Mouse (Mus musculus): ENCODE measurements at regions not wholly inside any gene's neighbourhood (a gene's known extent, or its start where the extent isn't known, plus 50 kb on each side); places are given as distances from the start of the nearest gene placed in this dataset.

DNA sequence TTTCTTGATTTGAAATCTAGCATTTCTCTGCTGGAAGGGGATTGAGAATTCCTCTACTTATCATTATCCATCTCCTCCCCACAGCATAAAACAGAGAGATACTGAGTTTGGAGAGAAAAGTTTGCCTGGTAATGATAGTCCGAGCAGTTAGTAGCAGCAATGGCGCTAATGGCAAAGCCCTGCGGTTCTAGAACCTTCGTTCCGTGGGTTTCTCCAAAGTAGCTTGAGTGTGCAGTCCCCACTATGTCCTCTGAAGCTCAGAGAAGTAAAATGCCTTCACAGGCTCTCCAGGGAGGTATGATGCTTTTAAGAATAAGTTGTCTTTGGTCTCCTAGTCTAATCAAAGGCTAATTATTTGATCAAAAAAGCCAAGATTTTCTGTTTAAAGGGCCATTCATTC, 280.5 kb downstream of the Trib2 start:
- no peak for TF ChIP-seq POLR2A (IDR thresholded peaks at IDR 0.05; ENCODE audit: low read depth, low read length)
- no peak for TF ChIP-seq CTCF (IDR thresholded peaks at IDR 0.05; ENCODE audit: extremely low read depth, insufficient read length, insufficient replicate concordance, low read depth, low read length)
